Mouse (Mus musculus): ENCODE measurements around the gene Rnf114. TPM values are rescaled to one million over a fixed set of nuclear protein-coding genes. Genes with fewer than 3 reads are reported as not detected.
A peak's percentile ranks its signal among the peaks of the same experiment; 100 is the strongest.

The Rnf114 gene
- polyA plus RNA-seq, 1 experiment, result 33.5 TPM

DNA sequence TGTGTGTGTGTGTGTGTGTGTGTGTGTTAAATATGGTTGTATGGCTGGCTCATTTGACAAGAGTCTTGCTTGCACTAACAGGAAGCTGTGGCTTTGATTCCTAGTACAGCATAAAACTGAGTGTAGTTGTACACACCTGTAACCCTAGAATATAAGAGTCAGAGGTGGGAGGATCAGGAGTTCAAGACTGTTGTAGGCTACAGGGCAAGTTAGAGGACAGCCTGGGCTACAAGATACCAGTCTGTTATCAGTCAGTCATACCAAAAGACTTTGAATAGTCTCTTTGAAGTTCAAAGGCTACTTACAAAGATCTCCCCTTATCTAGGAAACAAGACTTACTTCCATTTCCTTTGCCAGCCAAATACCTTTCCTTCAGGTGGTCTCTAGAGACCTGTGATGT, 41.4 kb downstream of the Rnf114 start:
- H3K27ac ChIP-seq (ENCODE audit: control insufficient read depth, insufficient read depth, low read depth, low read length, poor library complexity), result no peak overlapping the region
- H3K4me1 ChIP-seq (ENCODE audit: control insufficient read depth, insufficient read depth, low read length), result no peaks in the 10 kb centered on the region; the same call in 1 of the 2 replicates
- TF ChIP-seq POLR2A (IDR thresholded peaks at IDR 0.05; ENCODE audit: borderline replicate concordance, control insufficient read depth, low read depth, low read length) (no peak), CTCF (IDR thresholded peaks at IDR 0.05; ENCODE audit: control insufficient read depth, insufficient read depth, low read length) (no peak)
- no peak overlapping the region for H3K4me3 ChIP-seq (replicated peaks; ENCODE audit: control insufficient read depth, low read depth, low read length)

DNA sequence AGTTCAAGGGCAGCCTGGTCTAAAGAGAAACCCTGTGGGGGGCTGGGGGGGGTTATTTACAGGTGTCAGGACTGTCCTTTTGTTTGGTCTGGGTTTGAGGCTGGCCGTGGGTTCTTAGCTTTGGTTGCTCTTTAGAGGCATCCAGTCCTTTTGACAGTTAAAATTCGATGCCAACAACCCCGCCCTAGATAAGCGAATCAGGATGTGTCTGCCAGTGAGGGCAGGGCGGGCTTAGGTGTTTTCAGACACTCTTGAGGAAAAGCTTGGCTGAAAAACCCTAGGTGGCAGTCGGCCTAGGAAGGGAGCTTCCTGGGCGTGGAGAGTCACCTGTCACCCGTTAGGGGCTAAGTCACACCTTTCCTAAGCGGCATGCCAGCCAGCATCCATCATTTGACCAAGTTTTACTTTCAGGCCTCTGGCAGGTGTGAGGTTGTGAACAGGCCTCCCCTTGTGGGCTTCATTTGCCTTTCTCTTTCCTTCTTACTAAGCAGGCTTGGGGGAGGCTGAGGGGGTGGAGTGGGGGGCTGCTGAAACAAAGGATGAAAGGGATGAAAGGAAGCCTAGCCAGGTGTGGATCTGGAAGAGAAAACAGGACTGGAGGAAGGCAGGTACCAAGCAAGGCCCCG, 44.0 kb downstream of the Rnf114 start:
- Histone ChIP-seq H3K27ac (ENCODE audit: control insufficient read depth, insufficient read depth, low read depth, low read length, poor library complexity) (no peak overlapping the region), H3K4me1 (ENCODE audit: control insufficient read depth, insufficient read depth, low read length) (no peaks in the 10 kb centered on the region; the same call in 1 of the 2 replicates), H3K4me3 (replicated peaks; ENCODE audit: control insufficient read depth, low read depth, low read length) (no peak overlapping the region)
- TF ChIP-seq CTCF (IDR thresholded peaks at IDR 0.05; ENCODE audit: control insufficient read depth, insufficient read depth, low read length), result no peak
- no peak for TF ChIP-seq POLR2A (IDR thresholded peaks at IDR 0.05; ENCODE audit: borderline replicate concordance, control insufficient read depth, low read depth, low read length)
- 47% methylated on average over 10 of the region's 10 CpGs for WGBS

DNA sequence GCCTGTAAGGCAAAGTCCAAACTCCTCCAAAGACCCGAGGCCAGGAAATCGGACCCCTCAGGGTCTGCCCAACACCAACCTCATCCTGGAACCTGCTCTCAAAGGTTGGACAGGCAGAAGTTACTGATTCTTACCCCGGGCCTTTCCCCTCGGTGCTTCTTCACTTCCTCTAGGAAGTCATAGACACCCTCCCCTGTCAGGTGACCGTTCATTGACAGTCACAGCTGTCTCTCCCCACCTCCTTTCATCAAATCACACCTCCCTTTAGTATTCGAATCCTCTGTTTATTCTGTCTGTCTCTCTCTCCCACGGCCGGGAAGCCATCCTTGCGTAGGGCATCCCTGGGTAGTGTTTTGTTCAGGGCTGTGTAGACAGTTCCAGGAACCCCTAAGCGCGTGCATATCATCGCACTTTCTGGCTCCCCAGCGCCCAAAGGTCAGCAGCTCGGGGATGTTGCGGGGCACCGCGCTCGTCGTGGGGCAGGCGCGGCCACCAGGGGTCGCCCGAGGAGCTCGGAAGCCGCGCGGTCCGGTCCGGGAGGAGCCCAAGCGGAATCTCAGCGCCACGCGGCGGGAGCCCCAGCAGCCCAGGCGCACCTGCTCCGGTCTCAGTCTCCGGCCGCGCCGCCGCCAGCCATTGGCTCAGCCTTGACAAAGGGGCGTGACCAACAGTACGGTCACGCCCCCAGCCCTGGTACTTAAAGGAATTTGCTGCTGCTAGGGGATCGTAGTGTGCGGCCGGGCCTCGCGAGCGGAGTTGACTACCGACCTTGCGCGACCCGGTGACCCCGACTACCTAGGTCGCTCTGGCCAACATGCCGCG, 45.2 kb downstream of the Rnf114 start, which contains the start of gene Snai1:
TSS of gene Snai1 (plus strand) at position 720 of the 822 bp plus-strand sequence.
- Histone ChIP-seq H3K27ac (ENCODE audit: control insufficient read depth, insufficient read depth, low read depth, low read length, poor library complexity) (peak within 1 kb of the TSS; percentile 68), H3K4me3 (replicated peaks; ENCODE audit: control insufficient read depth, low read depth, low read length) (peak within 1 kb of the TSS; percentile 56), H3K4me1 (ENCODE audit: control insufficient read depth, insufficient read depth, low read length) (no peaks in the 10 kb centered on the region; the same call in 1 of the 2 replicates)
- WGBS, result under 1% methylated on average over 58 of the region's 58 CpGs
- TF ChIP-seq CTCF (IDR thresholded peaks at IDR 0.05; ENCODE audit: control insufficient read depth, insufficient read depth, low read length) (peak; percentile 66), POLR2A (IDR thresholded peaks at IDR 0.05; ENCODE audit: borderline replicate concordance, control insufficient read depth, low read depth, low read length) (peak; percentile 71; the same call in 1 of the 2 replicates)

DNA sequence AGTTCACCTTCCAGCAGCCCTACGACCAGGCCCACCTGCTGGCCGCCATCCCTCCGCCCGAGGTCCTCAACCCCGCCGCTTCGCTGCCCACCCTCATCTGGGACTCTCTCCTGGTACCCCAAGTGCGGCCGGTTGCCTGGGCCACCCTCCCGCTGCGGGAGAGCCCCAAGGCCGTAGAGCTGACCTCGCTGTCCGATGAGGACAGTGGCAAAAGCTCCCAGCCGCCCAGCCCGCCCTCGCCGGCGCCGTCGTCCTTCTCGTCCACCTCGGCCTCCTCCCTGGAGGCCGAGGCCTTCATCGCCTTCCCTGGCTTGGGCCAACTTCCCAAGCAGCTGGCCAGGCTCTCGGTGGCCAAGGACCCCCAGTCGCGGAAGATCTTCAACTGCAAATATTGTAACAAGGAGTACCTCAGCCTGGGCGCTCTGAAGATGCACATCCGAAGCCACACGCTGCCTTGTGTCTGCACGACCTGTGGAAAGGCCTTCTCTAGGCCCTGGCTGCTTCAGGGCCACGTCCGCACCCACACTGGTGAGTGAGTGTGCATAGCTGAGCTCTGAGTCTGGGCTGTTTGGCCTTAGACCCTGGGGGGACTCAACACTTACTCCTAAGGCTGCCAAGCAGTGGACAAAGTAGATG, 46.3 kb downstream of the Rnf114 start:
- peak overlapping the region; percentile 30 for H3K4me3 ChIP-seq (replicated peaks; ENCODE audit: control insufficient read depth, low read depth, low read length)
- WGBS, result 80% methylated on average over 34 of the region's 34 CpGs
- no peak overlapping the region for H3K27ac ChIP-seq (ENCODE audit: control insufficient read depth, insufficient read depth, low read depth, low read length, poor library complexity)

GRCm38 (mm10) chr2:167539536-167540476, 47.4 kb downstream of the Rnf114 start:
- TF ChIP-seq CTCF (IDR thresholded peaks at IDR 0.05; ENCODE audit: control insufficient read depth, insufficient read depth, low read length), result no peak
- no peak for TF ChIP-seq POLR2A (IDR thresholded peaks at IDR 0.05; ENCODE audit: borderline replicate concordance, control insufficient read depth, low read depth, low read length)
- Histone ChIP-seq H3K4me3 (replicated peaks; ENCODE audit: control insufficient read depth, low read depth, low read length) (no peak overlapping the region), H3K27ac (ENCODE audit: control insufficient read depth, insufficient read depth, low read depth, low read length, poor library complexity) (no peak overlapping the region), H3K4me1 (ENCODE audit: control insufficient read depth, insufficient read depth, low read length) (no peaks in the 10 kb centered on the region; the same call in 1 of the 2 replicates)
- WGBS, result 71% methylated on average over 14 of the region's 14 CpGs

More for the DNA sequence above, 46.3 kb downstream of the Rnf114 start:
- TF ChIP-seq CTCF (IDR thresholded peaks at IDR 0.05; ENCODE audit: control insufficient read depth, insufficient read depth, low read length) (no peak), POLR2A (IDR thresholded peaks at IDR 0.05; ENCODE audit: borderline replicate concordance, control insufficient read depth, low read depth, low read length) (no peak)
- H3K4me1 ChIP-seq (ENCODE audit: control insufficient read depth, insufficient read depth, low read length), result no peaks in the 10 kb centered on the region; the same call in 1 of the 2 replicates

GRCm38 (mm10) chr2:167540477-167541110, 48.1 kb downstream of the Rnf114 start:
- WGBS, result 65% methylated on average over 12 of the region's 12 CpGs
- Histone ChIP-seq H3K27ac (ENCODE audit: control insufficient read depth, insufficient read depth, low read depth, low read length, poor library complexity) (no peak overlapping the region), H3K4me1 (ENCODE audit: control insufficient read depth, insufficient read depth, low read length) (no peaks in the 10 kb centered on the region; the same call in 1 of the 2 replicates), H3K4me3 (replicated peaks; ENCODE audit: control insufficient read depth, low read depth, low read length) (no peak overlapping the region)
- TF ChIP-seq CTCF (IDR thresholded peaks at IDR 0.05; ENCODE audit: control insufficient read depth, insufficient read depth, low read length), result no peak
- no peak for TF ChIP-seq POLR2A (IDR thresholded peaks at IDR 0.05; ENCODE audit: borderline replicate concordance, control insufficient read depth, low read depth, low read length)

GRCm38 (mm10) chr2:167541324-167541723, 48.9 kb downstream of the Rnf114 start:
- TF ChIP-seq POLR2A (IDR thresholded peaks at IDR 0.05; ENCODE audit: borderline replicate concordance, control insufficient read depth, low read depth, low read length) (no peak), CTCF (IDR thresholded peaks at IDR 0.05; ENCODE audit: control insufficient read depth, insufficient read depth, low read length) (no peak)
- Histone ChIP-seq H3K4me3 (replicated peaks; ENCODE audit: control insufficient read depth, low read depth, low read length) (no peak overlapping the region), H3K27ac (ENCODE audit: control insufficient read depth, insufficient read depth, low read depth, low read length, poor library complexity) (no peak overlapping the region), H3K4me1 (ENCODE audit: control insufficient read depth, insufficient read depth, low read length) (no peaks in the 10 kb centered on the region; the same call in 1 of the 2 replicates)
- WGBS, result 79% methylated on average over 6 of the region's 6 CpGs
